Mouse (Mus musculus) A20 (cell line): ENCODE results near the gene Flna.
A peak's percentile ranks its signal among the peaks of the same experiment; 100 is the strongest.
"Not testable (repeated sequence)": the region's sequence is repeated elsewhere in the genome, so short reads cannot be mapped to it uniquely, and the experiment has no call there.

ENCODE experiments used
- DNase-seq: peaks from one replicate; pipeline ENCODE4 v3.0.0-alpha.2; 2011; ENCODE audit warnings: low read depth, low spot score

Flna gene

DNA sequence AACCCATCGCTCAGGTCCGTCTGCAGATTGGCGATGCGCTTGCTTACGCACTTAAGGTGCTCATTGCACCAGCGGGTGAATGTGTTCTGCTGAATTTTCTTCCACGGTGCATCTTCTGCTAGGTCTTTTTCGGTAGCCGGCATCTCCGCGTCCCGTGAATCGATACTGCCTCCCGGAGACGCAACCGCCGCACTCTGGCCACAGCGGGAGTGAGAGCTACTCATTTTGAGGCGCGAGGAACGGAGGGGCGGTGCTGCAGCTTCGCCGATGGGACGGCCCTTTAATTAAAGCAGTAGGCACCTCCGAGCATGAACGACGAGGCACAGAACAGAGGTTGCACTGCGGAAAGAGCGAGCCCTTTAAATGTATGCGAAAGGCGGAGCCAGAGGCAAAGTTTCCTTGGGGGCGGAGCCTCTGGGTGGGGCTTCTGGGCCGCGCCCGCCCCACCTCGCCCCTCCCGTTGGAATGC lies 3.4 kb downstream of the Flna start:
- DNase-seq = peak; percentile 90

DNA sequence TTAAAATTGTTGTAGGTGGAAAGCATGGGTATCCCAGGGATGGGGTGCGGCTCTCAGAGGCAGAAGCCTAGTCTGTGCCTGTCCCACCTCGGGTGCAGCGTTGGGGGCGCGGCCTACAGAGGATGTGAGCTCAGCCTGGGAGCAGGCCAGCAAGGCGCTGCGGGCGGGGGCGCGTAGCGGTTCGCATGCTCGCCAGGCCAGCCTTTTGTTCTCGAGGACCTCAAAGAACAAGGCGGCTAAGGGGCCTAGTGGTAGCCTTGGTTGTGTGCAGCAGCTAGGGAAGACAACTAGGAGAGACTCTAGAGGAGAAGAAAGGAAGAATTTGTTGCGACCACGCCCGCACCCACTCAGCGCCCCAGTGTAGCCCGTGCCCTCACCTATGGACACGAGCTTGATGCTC lies 3.9 kb downstream of the Flna start:
- peak; percentile 75 for DNase-seq

- no peak for DNase-seq
Observed at GRCm38 (mm10) chrX:74245107-74245506, 4.5 kb downstream of the Flna start.

DNA sequence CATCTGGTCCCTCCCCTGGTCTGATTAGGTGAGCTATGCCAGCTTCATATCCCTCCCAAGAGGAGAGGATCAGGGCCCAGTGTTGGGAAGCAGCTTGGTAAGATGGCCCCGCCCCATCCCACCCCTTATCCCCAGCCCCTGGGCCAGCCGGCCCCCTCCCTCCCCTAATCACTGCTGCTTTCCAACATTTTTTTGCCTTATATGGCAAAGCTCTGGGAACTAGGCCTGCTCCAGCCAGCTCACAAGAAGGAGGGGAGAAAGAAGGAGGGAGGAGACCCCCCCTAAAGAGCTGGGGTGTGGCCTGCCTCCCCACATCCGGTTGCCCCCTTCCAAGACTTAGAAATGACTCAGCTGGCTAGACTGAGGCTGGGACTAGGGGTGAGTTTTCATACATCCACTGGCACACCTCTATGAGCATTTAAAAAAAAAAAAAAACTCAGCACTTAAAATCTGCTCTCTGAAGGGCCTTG lies 5.0 kb downstream of the Flna start:
- no peak for DNase-seq

GRCm38 (mm10) chrX:74243807-74244206 lies 5.8 kb downstream of the Flna start:
- DNase-seq = peak; percentile 72

DNA sequence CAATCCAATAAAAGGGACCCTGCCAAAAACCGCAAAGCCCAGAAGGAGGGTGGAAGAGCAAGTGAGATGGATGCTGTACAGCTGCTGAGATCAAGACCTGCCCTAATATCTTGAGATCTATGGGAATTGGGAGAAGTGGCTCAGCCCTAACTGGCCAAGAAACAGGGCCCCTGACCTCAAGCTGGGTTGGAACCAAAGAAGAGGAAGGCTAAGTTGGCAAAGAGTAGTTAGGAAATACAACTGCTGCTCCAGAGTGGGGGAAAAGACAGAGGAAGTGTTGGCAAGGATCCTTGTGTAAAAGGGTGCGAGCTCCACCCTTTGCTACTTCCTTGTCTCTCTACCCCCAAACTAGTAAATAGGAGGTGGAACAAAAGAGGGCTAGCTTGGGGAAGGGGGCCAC lies 6.2 kb downstream of the Flna start:
- DNase-seq = no peak

- DNase-seq = no peak
Observed at GRCm38 (mm10) chrX:74240332-74240731, 9.3 kb downstream of the Flna start.

GRCm38 (mm10) chrX:74233196-74233595 lies 16.4 kb downstream of the Flna start:
- DNase-seq = no peak

DNA sequence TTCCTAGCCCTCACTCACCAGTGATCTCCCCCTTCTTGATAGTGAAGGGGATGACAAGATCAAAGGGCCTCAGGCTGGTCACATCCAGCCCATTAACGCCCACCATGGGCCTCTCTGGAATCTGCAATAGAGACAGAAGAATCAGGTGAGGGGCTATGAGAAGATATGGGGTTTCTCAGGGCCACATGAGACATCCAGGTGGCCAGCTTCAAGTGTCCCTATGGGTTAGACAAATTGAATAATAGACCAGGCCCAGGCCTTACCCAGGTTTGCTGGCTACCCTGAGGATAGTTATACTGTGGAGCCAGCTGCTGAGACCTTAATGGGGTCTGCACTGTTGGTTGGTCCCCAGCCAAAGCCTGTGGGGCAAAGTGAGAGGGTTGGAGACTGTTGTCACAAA lies 19.6 kb downstream of the Flna start:
- no peak for DNase-seq

- not testable (repeated sequence) for DNase-seq
Observed at GRCm38 (mm10) chrX:74220099-74220498, 29.5 kb downstream of the Flna start.

DNA sequence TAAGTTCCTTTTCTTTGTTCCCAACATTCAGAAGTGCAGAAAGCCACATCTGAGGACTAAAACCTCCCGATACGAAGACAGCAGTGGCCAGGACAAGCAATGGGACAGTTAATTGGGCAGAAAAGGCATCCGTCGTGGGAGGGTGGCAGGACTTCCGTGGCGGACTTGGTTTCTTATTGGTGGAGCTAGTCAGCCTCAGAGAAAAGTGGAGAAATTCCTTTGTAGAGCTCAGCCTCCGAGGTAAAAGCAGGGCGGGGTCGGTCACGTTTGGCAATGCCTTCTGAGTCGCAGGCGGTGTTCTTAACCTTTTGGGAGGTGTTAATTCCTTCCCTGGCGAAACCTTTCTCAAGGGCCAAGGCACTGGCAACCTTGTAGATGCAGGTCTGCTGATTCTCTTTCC lies 30.2 kb downstream of the Flna start:
- no peak for DNase-seq

GRCm38 (mm10) chrX:74218496-74218895 lies 31.1 kb downstream of the Flna start:
- no peak for DNase-seq

DNA sequence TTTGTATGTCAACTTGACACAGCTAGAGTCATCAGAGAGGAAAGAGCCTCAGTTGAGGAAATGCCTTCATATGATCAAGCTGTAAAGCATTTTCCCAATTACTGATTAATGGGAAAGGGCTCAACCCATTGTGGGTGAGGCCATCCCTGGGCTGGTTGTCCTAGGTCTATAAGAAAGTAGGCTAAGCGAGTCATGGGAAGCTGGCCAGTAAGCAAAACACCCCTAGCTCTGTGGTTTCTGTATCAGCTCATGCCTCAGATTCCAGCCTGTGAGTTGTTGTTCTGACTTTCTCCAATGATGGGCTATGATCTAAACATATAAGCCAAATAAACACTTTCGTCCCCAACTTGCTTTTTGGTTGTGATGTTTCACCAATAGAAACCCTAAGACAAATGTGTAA lies 46.1 kb downstream of the Flna start:
- no peak for DNase-seq

DNA sequence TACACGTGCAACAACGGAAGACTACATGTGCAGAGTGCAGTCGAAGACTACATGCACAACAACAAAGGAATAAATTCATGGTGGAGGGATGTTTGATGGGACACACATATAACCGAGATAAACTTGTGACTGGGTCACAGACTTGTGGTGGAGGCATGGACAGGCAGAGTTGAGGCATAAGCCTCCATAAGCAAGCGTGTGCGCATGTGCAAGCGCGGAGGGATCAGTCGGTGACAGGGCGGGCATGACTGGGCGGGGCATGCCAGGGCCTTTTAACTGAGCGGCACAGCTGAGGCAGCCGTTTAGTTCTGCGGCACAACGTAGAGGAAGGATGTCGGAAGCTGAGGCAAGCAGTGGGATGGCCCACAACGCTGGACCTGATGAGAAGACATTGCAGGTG lies 72.7 kb downstream of the Flna start, which contains the start of gene Tktl1:
TSS of gene Tktl1 (plus strand) at position 301 of the 400 bp plus-strand sequence.
- no peak for DNase-seq
